Mouse (Mus musculus) neutrophil, adult 5-6 weeks (primary cell): ENCODE measurements around the gene Scyl1. TPM values are rescaled to one million over a fixed set of nuclear protein-coding genes. Genes with fewer than 3 reads are reported as not detected.
A peak's percentile ranks its signal among the peaks of the same experiment; 100 is the strongest.
"Not testable (repeated sequence)": the region's sequence is repeated elsewhere in the genome, so short reads cannot be mapped to it uniquely, and the experiment has no call there.

Experiments used
- ATAC-seq: fragments of 151-379, 151-347 bp; 2 replicates; pipeline ENCODE4 v1.8.0; 2017; ENCODE audit warnings: mild to moderate bottlenecking, moderate TSS enrichment; ENCODE audit not compliant: insufficient number of reproducible peaks, poor library complexity, low FRiP score, severe bottlenecking; ENCODE audit errors: extremely low read depth
- total RNA-seq: library from RNA; stranded (forward); fragments of 200-1000 nt; gene quantifications from 2 replicates; pipeline ENCODE4 v1.2.3, GENCODE M21; 2017

The Scyl1 gene
- total RNA-seq, 1 experiment from 2014 or later: 44.0 TPM

GRCm38 (mm10) chr19:5793917-5794770, 22.9 kb upstream of the Scyl1 start:
- not testable (repeated sequence) for ATAC-seq

GRCm38 (mm10) chr19:5793116-5793515, 21.9 kb upstream of the Scyl1 start:
- peak; percentile 69; the same call in 1 of the 2 replicates for ATAC-seq

- ATAC-seq: no peak
Measured at GRCm38 (mm10) chr19:5791329-5791728, 20.1 kb upstream of the Scyl1 start.

- no peak for ATAC-seq
Measured at GRCm38 (mm10) chr19:5789066-5789465, 17.8 kb upstream of the Scyl1 start.

GRCm38 (mm10) chr19:5788620-5789019, 17.4 kb upstream of the Scyl1 start:
- ATAC-seq: no peak

GRCm38 (mm10) chr19:5787920-5788319, 16.7 kb upstream of the Scyl1 start:
- no peak for ATAC-seq

GRCm38 (mm10) chr19:5787128-5787635, 16.0 kb upstream of the Scyl1 start:
- peak; percentile 81 for ATAC-seq

GRCm38 (mm10) chr19:5786441-5787114, 15.4 kb upstream of the Scyl1 start:
- peak; percentile 84 for ATAC-seq

GRCm38 (mm10) chr19:5784958-5785577, 13.8 kb upstream of the Scyl1 start:
- no peak for ATAC-seq

GRCm38 (mm10) chr19:5782121-5782520, 10.9 kb upstream of the Scyl1 start:
- no peak for ATAC-seq

GRCm38 (mm10) chr19:5781532-5781931, 10.3 kb upstream of the Scyl1 start:
- ATAC-seq: no peak

- ATAC-seq: no peak
Measured at GRCm38 (mm10) chr19:5780203-5780602, 9.0 kb upstream of the Scyl1 start.

- no peak for ATAC-seq
Measured at GRCm38 (mm10) chr19:5778312-5778711, 7.1 kb upstream of the Scyl1 start.

- ATAC-seq: no peak
Measured at GRCm38 (mm10) chr19:5777387-5778032, 6.3 kb upstream of the Scyl1 start.

- ATAC-seq: no peak
Measured at GRCm38 (mm10) chr19:5770311-5770710, 908 bp downstream of the Scyl1 start.

- no peak for ATAC-seq
Measured at GRCm38 (mm10) chr19:5767271-5767670, 3.9 kb downstream of the Scyl1 start.

GRCm38 (mm10) chr19:5763163-5763562, 8.1 kb downstream of the Scyl1 start:
- ATAC-seq: no peak

- ATAC-seq: no peak
Measured at GRCm38 (mm10) chr19:5758878-5759403, 12.3 kb downstream of the Scyl1 start.
